Mouse (Mus musculus): ENCODE measurements around the gene Borcs5. TPM values are rescaled to one million over a fixed set of nuclear protein-coding genes. Genes with fewer than 3 reads are reported as not detected.

Borcs5 gene
- polyA plus RNA-seq (2012; fragmentation: generic; extraction: Trizol), result 10 to 100 TPM in 1 of 2 experiments, 1 to 10 TPM in 1; 5.9 to 11.8 TPM

GRCm38 (mm10) chr6:134639210-134639609 lies at the start of gene Borcs5:
TSS of gene Borcs5 (plus strand) at chr6:134639510.

GRCm38 (mm10) chr6:134631947-134632687 lies 7.2 kb upstream of the Borcs5 start, which contains the start of gene Mansc1:
TSS of gene Mansc1 (minus strand) at chr6:134632488.

Other genes with a start within 250 kb of the Borcs5 start
- gene Bcl2l14, start 243.2 kb upstream of the Borcs5 start, polyA plus RNA-seq (2012; fragmentation: generic; extraction: Trizol), result under 1 TPM in 1 of 2 experiments, not detected in 1; 0.04 TPM
- 10 to 100 TPM in 1 of 2 experiments, under 1 TPM in 1; 0.57 to 18.2 TPM for gene Lrp6, start 72.5 kb upstream of the Borcs5 start, polyA plus RNA-seq (2012; fragmentation: generic; extraction: Trizol)
- under 1 TPM in 1 of 2 experiments, not detected in 1; 0.02 TPM for gene Mansc1, start 7.0 kb upstream of the Borcs5 start, polyA plus RNA-seq (2012; fragmentation: generic; extraction: Trizol)
- gene Dusp16, start 153.1 kb downstream of the Borcs5 start, polyA plus RNA-seq (2012; fragmentation: generic; extraction: Trizol), result 1 to 10 TPM in 1 of 2 experiments, under 1 TPM in 1; 0.25 to 2.8 TPM
- 1 to 10 TPM in 1 of 2 experiments, under 1 TPM in 1; 0.25 to 5.4 TPM for gene Crebl2, start 190.6 kb downstream of the Borcs5 start, polyA plus RNA-seq (2012; fragmentation: generic; extraction: Trizol)